Mouse (Mus musculus): ENCODE results near the gene Ttn. TPM values are rescaled to one million over a fixed set of nuclear protein-coding genes. Genes with fewer than 3 reads are reported as not detected.

The Ttn gene
- polyA plus RNA-seq, 1 experiment from 2014 or later = 0.09 TPM

GRCm38 (mm10) chr2:76659419-76659818, 322.9 kb downstream of the Ttn start:
- no peak overlapping the region for H3K4me2 ChIP-seq (ENCODE audit: low read length)
- no peak for ATAC-seq
- WGBS = 44% methylated on average over 6 of the region's 8 CpGs

DNA sequence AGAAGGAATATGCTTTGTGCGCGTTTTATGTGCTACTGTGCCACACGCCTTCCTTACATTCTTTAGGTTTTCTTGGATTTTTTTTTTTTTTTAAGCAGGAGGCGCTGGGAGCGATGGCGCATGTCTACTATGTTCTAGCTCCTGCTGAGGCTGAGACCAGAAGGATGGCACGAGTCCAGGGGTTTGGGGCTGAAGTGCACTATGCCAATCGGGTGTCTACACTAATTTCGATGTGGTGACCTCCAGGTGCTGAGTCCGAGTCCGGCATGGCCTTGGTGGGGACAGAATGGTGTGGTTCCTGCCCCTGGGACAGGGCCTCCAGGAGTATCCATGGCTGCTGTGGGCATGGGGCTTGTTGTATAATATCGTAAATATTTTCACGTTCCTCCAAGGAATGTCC, 323.8 kb downstream of the Ttn start:
- 83% methylated on average over 13 of the region's 13 CpGs for WGBS
- no peak for DNase-seq (ENCODE audit: low spot score)
- Histone ChIP-seq H3K27me3 (replicated peaks; ENCODE audit: control insufficient read depth, insufficient read depth, low read length) (no peaks in the 10 kb centered on the region), H3K4me3 (ENCODE audit: low read depth, low read length) (no peak overlapping the region), H3K36me3 (ENCODE audit: control insufficient read depth, insufficient read depth, low read length) (peaks cover 7% of the 10 kb centered on the region; the same call in 1 of the 2 replicates), H3K9me3 (replicated peaks; ENCODE audit: control insufficient read depth, low read length) (no peaks in the 10 kb centered on the region), H3K27ac (ENCODE audit: low read depth, low read length) (no peak overlapping the region), H3K9ac (ENCODE audit: low read length) (no peak overlapping the region), H3K4me1 (ENCODE audit: control insufficient read depth, insufficient read depth, low read length) (no peaks in the 10 kb centered on the region), H3K4me2 (ENCODE audit: low read length) (no peak overlapping the region)
- no peak for ATAC-seq

More at GRCm38 (mm10) chr2:76659419-76659818, 322.9 kb downstream of the Ttn start:
- no peak overlapping the region for H3K4me3 ChIP-seq (ENCODE audit: low read depth, low read length)
- H3K27me3 ChIP-seq (replicated peaks; ENCODE audit: control insufficient read depth, insufficient read depth, low read length) = no peaks in the 10 kb centered on the region
- peak; percentile 31 for DNase-seq (ENCODE audit: low spot score)
- peaks cover 11% of the 10 kb centered on the region; the same call in 1 of the 2 replicates for H3K36me3 ChIP-seq (ENCODE audit: control insufficient read depth, insufficient read depth, low read length)
- H3K4me1 ChIP-seq (ENCODE audit: control insufficient read depth, insufficient read depth, low read length) = no peaks in the 10 kb centered on the region
- no peak overlapping the region for H3K9ac ChIP-seq (ENCODE audit: low read length)
- H3K27ac ChIP-seq (ENCODE audit: low read depth, low read length) = no peak overlapping the region
- no peaks in the 10 kb centered on the region for H3K9me3 ChIP-seq (replicated peaks; ENCODE audit: control insufficient read depth, low read length)

DNA sequence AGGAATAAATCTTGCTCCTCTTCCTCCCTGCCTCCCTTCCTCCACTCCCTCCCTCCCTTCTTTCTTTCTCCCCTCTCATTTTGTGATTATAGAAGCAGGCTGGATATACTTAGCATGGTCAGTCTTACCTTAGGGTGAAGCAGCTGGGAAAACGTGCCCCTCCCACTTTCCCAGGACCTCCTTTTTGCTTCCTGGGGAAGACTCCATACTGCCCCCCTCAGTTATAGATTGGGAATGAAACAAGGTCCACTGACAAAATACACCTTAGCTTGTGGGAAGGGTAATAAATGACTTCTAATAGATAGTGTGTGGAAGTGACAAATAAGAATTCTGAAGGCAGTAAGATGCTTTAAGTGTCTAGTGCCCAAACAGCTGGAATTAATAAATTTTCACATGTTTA, 326.4 kb downstream of the Ttn start:
- DNase-seq (ENCODE audit: low spot score) (no peak), ATAC-seq (no peak)
- no peaks in the 10 kb centered on the region for H3K9me3 ChIP-seq (replicated peaks; ENCODE audit: control insufficient read depth, low read length)
- 23% methylated on average over 1 of the region's 1 CpGs for WGBS
- no peak overlapping the region for H3K27ac ChIP-seq (ENCODE audit: low read depth, low read length)
- H3K9ac ChIP-seq (ENCODE audit: low read length) = no peak overlapping the region
- no peak overlapping the region for H3K4me2 ChIP-seq (ENCODE audit: low read length)
- H3K27me3 ChIP-seq (replicated peaks; ENCODE audit: control insufficient read depth, insufficient read depth, low read length) = no peaks in the 10 kb centered on the region
- H3K4me1 ChIP-seq (ENCODE audit: control insufficient read depth, insufficient read depth, low read length) = no peaks in the 10 kb centered on the region
- H3K4me3 ChIP-seq (ENCODE audit: low read depth, low read length) = no peak overlapping the region
- no peaks in the 10 kb centered on the region for H3K36me3 ChIP-seq (ENCODE audit: control insufficient read depth, insufficient read depth, low read length)

DNA sequence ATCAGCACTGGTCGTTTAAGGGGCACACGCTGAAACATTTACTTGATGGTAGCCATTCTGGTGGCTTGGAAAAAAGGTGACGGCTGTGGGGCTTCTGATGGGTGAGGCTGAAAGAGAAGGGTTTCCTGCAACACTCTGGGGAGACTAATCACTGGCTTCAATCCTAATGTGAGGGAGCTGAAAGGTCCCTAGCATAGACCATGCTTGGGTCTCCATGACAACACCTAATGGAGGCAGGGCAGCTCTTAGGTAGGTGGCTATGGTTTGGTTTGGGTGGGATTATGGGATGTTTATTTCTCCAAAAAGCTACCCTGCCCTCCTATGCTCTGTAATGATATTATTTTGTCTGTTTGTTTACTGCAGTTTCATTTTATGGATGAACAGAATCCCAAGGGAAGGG, 326.9 kb downstream of the Ttn start:
- Histone ChIP-seq H3K4me1 (ENCODE audit: control insufficient read depth, insufficient read depth, low read length) (no peaks in the 10 kb centered on the region), H3K36me3 (ENCODE audit: control insufficient read depth, insufficient read depth, low read length) (no peaks in the 10 kb centered on the region), H3K27me3 (replicated peaks; ENCODE audit: control insufficient read depth, insufficient read depth, low read length) (no peaks in the 10 kb centered on the region), H3K4me3 (ENCODE audit: low read depth, low read length) (no peak overlapping the region), H3K27ac (ENCODE audit: low read depth, low read length) (no peak overlapping the region), H3K4me2 (ENCODE audit: low read length) (no peak overlapping the region), H3K9ac (ENCODE audit: low read length) (no peak overlapping the region), H3K9me3 (replicated peaks; ENCODE audit: control insufficient read depth, low read length) (no peaks in the 10 kb centered on the region)
- 83% methylated on average over 3 of the region's 3 CpGs for WGBS
- DNase-seq (ENCODE audit: low spot score) = no peak
- ATAC-seq = no peak

DNA sequence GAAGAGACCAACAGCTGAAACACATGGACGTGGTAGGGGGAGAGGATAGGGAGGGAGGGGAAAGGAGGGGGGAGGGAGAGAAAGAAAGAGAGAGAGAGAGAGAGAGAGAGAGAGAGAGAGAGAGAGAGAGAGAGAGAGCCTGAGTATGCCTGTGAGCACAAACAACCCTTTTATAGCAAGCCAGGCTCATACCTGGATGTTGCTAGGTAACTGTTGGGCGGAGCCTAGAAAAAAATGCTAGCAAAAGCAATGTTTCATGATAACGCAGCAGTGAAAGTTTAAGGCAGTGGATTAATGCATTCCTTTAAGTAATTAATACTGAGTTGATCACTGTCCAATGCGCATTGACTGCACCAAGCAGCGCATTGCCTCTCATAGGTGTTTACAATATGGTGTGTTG, 327.7 kb downstream of the Ttn start:
- Histone ChIP-seq H3K9ac (ENCODE audit: low read length) (no peak overlapping the region), H3K27ac (ENCODE audit: low read depth, low read length) (no peak overlapping the region), H3K4me1 (ENCODE audit: control insufficient read depth, insufficient read depth, low read length) (no peaks in the 10 kb centered on the region), H3K4me3 (ENCODE audit: low read depth, low read length) (no peak overlapping the region), H3K4me2 (ENCODE audit: low read length) (no peak overlapping the region), H3K36me3 (ENCODE audit: control insufficient read depth, insufficient read depth, low read length) (no peaks in the 10 kb centered on the region), H3K27me3 (replicated peaks; ENCODE audit: control insufficient read depth, insufficient read depth, low read length) (no peaks in the 10 kb centered on the region), H3K9me3 (replicated peaks; ENCODE audit: control insufficient read depth, low read length) (no peaks in the 10 kb centered on the region)
- 70% methylated on average over 5 of the region's 5 CpGs for WGBS
- DNase-seq (ENCODE audit: low spot score) (no peak), ATAC-seq (no peak)

Other genes with a start within 250 kb of the Ttn start
- 4.3 and 5.1 TPM in 2 replicates for gene Ccdc141, start 188.1 kb upstream of the Ttn start, polyA plus RNA-seq (2014; fragmentation: Nextera tagmentation; extraction: Ambion mirVana)